Mouse (Mus musculus) ES-E14 (cell line): Measurements from ENCODE around the gene Spata31d1c. TPM values are rescaled to one million over a fixed set of nuclear protein-coding genes. Genes with fewer than 3 reads are reported as not detected.

Experiments used
- DNase-seq: peaks from one replicate; pipeline ENCODE4 v3.0.0-alpha.2; 2013; ENCODE audit warnings: low read depth, low spot score
- H3K27ac ChIP-seq: 2 replicates; pipeline ENCODE4 v1.5.1; 2012; ENCODE audit warnings: low read depth, mild to moderate bottlenecking, low read length, moderate library complexity, mixed read lengths; ENCODE audit not compliant: poor library complexity, insufficient read depth, severe bottlenecking
- H3K36me3 ChIP-seq: 2 replicates; pipeline ENCODE4 v1.6.1; 2012; ENCODE audit warnings: mild to moderate bottlenecking, low read length, moderate library complexity, mixed read lengths; ENCODE audit not compliant: control insufficient read depth, poor library complexity, insufficient read depth, severe bottlenecking
- H3K4me1 ChIP-seq, 2 experiments: fragments of 150-350 bp in 1 of 2; sonication (generic) in 1 of 2; 2 replicates each; pipeline ENCODE4 v1.6.1; 2012; ENCODE audit warnings: low read length in 2 of 2, mild to moderate bottlenecking in 1 of 2, mixed read lengths in 1 of 2; ENCODE audit not compliant: control insufficient read depth in 2 of 2, insufficient read depth in 2 of 2, poor library complexity in 1 of 2
- H3K4me3 ChIP-seq, 2 experiments: fragments of 150-350 bp in 1 of 2; sonication (generic) in 1 of 2; 2 replicates each; pipeline ENCODE4 v1.5.1; 2012; ENCODE audit warnings: low read length in 2 of 2, low read depth in 1 of 2, mild to moderate bottlenecking in 1 of 2, mixed read lengths in 1 of 2; ENCODE audit not compliant: insufficient read depth in 1 of 2, poor library complexity in 1 of 2, severe bottlenecking in 1 of 2
- H3K9ac ChIP-seq: 2 replicates; pipeline ENCODE4 v1.6.1; 2012; ENCODE audit warnings: low read depth, mild to moderate bottlenecking, low read length, mixed read lengths; ENCODE audit not compliant: poor library complexity, insufficient read depth, severe bottlenecking
- H3K9me3 ChIP-seq: fragments of 150-350 bp; sonication (generic); 2 replicates; pipeline ENCODE4 v1.6.1; 2012; ENCODE audit warnings: low read depth, mild to moderate bottlenecking, low read length; ENCODE audit not compliant: control insufficient read depth, insufficient read depth
- CHD2 ChIP-seq: IDR thresholded peaks from 2 replicates; pipeline ENCODE4 v1.6.1; 2014; ENCODE audit warnings: mild to moderate bottlenecking, low read depth, low read length, inconsistent platforms
- HCFC1 ChIP-seq: IDR thresholded peaks from 2 replicates; pipeline ENCODE4 v1.6.1; 2012; ENCODE audit warnings: low read length, inconsistent platforms, borderline replicate concordance; ENCODE audit not compliant: insufficient read depth
- MAFK ChIP-seq: IDR thresholded peaks from 2 replicates; pipeline ENCODE4 v1.6.1; 2014; ENCODE audit warnings: mild to moderate bottlenecking, low read depth, low read length, inconsistent platforms; ENCODE audit not compliant: insufficient read depth
- ZC3H11A ChIP-seq: IDR thresholded peaks from 2 replicates; pipeline ENCODE4 v1.6.1; 2012; ENCODE audit warnings: low read depth, mild to moderate bottlenecking, inconsistent platforms, low read length, borderline replicate concordance
- ZNF384 ChIP-seq: IDR thresholded peaks from 2 replicates; pipeline ENCODE4 v1.6.1; 2012; ENCODE audit warnings: low read depth, low read length, inconsistent platforms
- in situ Hi-C, 2 experiments: fragments of 600-800 bp; cut with MboI; formaldehyde crosslinking; loops; one replicate each; pipeline ENCODE4 v1.15.1; 2025; ENCODE audit warnings: low sequenced_read_pairs in 2 of 2, inconsistent platforms in 1 of 2; ENCODE audit not compliant: unreplicated experiment in 2 of 2
- total RNA-seq: library from RNA; depleted of rRNA; stranded (reverse); fragments of 300-350 nt; gene quantifications from 2 replicates; pipeline ENCODE4 v1.2.3, GENCODE M21; 2012; rRNA removed

The Spata31d1c gene
- total RNA-seq = not detected in 2 replicates

GRCm38 (mm10) chr13:65032758-65033157 lies at the start of gene Spata31d1c:
Spata31d1c (plus strand) TSS chr13:65033058.
- Histone ChIP-seq H3K4me1 (no peaks in the 10 kb centered on the region), H3K9ac (no peak within 1 kb of the TSS), H3K27ac (no peak within 1 kb of the TSS), H3K4me3 (no peak within 1 kb of the TSS), H3K36me3 (no peaks in the 10 kb centered on the region), H3K9me3 (no peaks in the 10 kb centered on the region)
- in situ Hi-C loops = no loop called here
- no peak for DNase-seq
- TF ChIP-seq MAFK (no peak), HCFC1 (no peak), ZNF384 (no peak), ZC3H11A (no peak), CHD2 (no peak)

GRCm38 (mm10) chr13:64988828-64989227 lies 44.0 kb upstream of the Spata31d1c start:
- no peaks in the 10 kb centered on the region for H3K36me3 ChIP-seq
- H3K9me3 ChIP-seq = no peaks in the 10 kb centered on the region
- in situ Hi-C loops = no loop called here
- no peak for DNase-seq
- TF ChIP-seq HCFC1 = no peak
- TF ChIP-seq CHD2 = no peak
- no peak for TF ChIP-seq ZC3H11A
- no peak for TF ChIP-seq MAFK
- TF ChIP-seq ZNF384 = no peak
- no peak overlapping the region for H3K9ac ChIP-seq
- no peaks in the 10 kb centered on the region for H3K4me1 ChIP-seq
- H3K4me3 ChIP-seq = no peak overlapping the region
- no peak overlapping the region for H3K27ac ChIP-seq

GRCm38 (mm10) chr13:65005414-65005813 lies 27.4 kb upstream of the Spata31d1c start:
- Histone ChIP-seq H3K36me3 (no peaks in the 10 kb centered on the region), H3K9me3 (no peaks in the 10 kb centered on the region), H3K4me3 (no peak overlapping the region), H3K9ac (no peak overlapping the region), H3K27ac (no peak overlapping the region), H3K4me1 (0 out of 4 replicates have a peak, but pooled peaks cover 0 to 3% of the 10 kb centered on the region in 2 experiments)
- TF ChIP-seq HCFC1 (no peak), ZNF384 (no peak)
- in situ Hi-C loops = no loop called here
- no peak for DNase-seq

GRCm38 (mm10) chr13:65006760-65007159 lies 26.1 kb upstream of the Spata31d1c start:
- in situ Hi-C loops = no loop called here
- H3K9me3 ChIP-seq = no peaks in the 10 kb centered on the region
- TF ChIP-seq CHD2 (no peak), HCFC1 (no peak), ZC3H11A (no peak), ZNF384 (no peak), MAFK (no peak)
- H3K4me3 ChIP-seq = no peak overlapping the region
- DNase-seq = no peak
- H3K4me1 ChIP-seq = 0 out of 4 replicates have a peak, but pooled peaks cover 0 to 3% of the 10 kb centered on the region in 2 experiments
- no peak overlapping the region for H3K27ac ChIP-seq
- no peak overlapping the region for H3K9ac ChIP-seq
- no peaks in the 10 kb centered on the region for H3K36me3 ChIP-seq

- TF ChIP-seq ZC3H11A = no peak
- no peak for TF ChIP-seq CHD2
- TF ChIP-seq HCFC1 = no peak
- no peak for TF ChIP-seq ZNF384
- TF ChIP-seq MAFK = no peak
- no peak overlapping the region for H3K27ac ChIP-seq
- H3K4me3 ChIP-seq = no peak overlapping the region
- in situ Hi-C loops = no loop called here
- no peak overlapping the region for H3K9ac ChIP-seq
- H3K9me3 ChIP-seq = no peaks in the 10 kb centered on the region
- no peaks in the 10 kb centered on the region for H3K36me3 ChIP-seq
- DNase-seq = no peak
- 0 out of 4 replicates have a peak, but pooled peaks cover 0 to 3% of the 10 kb centered on the region in 2 experiments for H3K4me1 ChIP-seq
Measured at GRCm38 (mm10) chr13:65007971-65008370, 24.9 kb upstream of the Spata31d1c start.
